Mouse (Mus musculus) neutrophil, adult 65 days (primary cell): ENCODE data around the gene Tyw3. TPM values are rescaled to one million over a fixed set of nuclear protein-coding genes. Genes with fewer than 3 reads are reported as not detected.

Experiments used
- total RNA-seq: library from RNA; stranded (reverse); gene quantifications from 2 replicates; pipeline ENCODE4 v1.2.4, GENCODE M21; 2023

Gene Tyw3
- 1.8 and 3.3 TPM in 2 replicates for total RNA-seq

DNA sequence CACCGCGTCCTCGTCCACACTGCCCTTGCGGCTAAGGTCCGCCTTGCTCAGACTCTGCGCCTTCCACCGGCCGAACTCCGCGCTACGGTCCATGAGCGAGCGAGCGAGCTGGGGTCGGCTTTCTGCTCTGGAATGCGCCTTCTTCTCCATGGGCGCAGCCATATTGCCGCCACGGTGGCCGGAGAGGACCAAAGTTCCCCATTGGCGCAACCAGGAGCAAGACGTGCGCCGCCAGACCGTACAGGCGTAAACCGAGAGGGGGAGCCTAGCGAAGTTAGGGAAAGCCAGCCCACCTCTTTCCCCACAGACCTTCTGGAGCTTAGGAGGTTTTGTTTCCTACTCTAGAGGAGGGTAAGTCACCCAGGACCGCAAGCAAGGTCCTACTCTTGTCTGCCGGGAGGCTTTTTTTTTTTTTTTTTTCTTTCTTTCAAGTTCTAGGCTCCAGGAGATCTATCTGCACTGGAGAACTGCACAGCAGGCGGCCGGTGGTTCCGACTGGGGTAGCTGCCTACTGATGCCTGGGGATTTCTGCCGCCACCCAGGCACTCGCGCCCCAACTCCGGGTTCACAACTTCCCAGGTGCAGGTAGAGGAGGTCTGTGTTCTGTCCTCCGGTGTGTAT is at the start of gene Tyw3:
Gene Tyw3 (minus strand): TSS at position 171 of the 621 bp plus-strand sequence.

DNA sequence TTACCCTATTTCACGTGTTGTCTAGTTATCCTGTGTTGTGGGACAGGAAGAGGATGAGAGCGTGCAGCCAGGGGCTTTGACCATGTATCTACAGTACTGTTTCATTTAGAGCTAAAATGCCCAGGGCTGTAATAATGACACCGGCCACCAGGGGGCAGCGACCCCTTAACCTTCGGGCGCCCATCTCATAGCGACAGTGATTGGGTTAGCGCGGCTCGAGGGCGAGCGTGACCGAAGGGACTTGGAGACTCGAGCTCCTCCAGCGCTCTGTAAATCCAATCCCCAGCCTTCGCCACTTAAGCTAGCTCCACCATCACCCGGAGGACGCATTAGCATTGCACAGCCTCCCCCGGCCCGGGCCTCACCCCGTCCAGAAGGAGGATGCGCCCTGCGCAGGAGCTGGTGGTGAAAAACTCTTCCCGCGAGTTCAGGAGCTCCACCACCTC is 393 bp downstream of the Tyw3 start, which contains the start of gene Cryz:
Gene Cryz (plus strand): TSS at position 224 of the 446 bp plus-strand sequence.

Other genes starting within 250 kb of the Tyw3 start
- gene Cryz, start 393 bp downstream of the Tyw3 start, total RNA-seq = 0.77 and 1.5 TPM in 2 replicates
- gene Erich3, start 66.8 kb upstream of the Tyw3 start, total RNA-seq = not detected in 2 replicates